8 mouse cellular contexts compared by ENCODE assay signal in genomic region chr17:30559536-30559935, GRCm38 (mm10). TPM values are rescaled to one million over a fixed set of nuclear protein-coding genes. Genes with fewer than 3 reads are reported as not detected.
DNase-seq lines count a peak whose midpoint lies in the region; TF ChIP-seq lines count a peak whose summit lies in the region.
"Had no signal": no experiment of that assay in that cellular context is flagged by ENCODE, and none has a peak within 500 bp of the region (broad histone marks: within the 10 kb centered on the region; RNA-seq: fewer than 3 reads in every experiment).

No protein-coding gene starts in this region.

- H3K9ac ChIP-seq in ES-E14 (ENCODE audit: insufficient read depth, low read depth, low read length, poor library complexity, severe bottlenecking), result no peak overlapping the region
- H3K9ac ChIP-seq: heart, embryonic 15.5 days had no signal

- in situ Hi-C loops in ES-E14 (cut with MboI; ENCODE audit: low sequenced_read_pairs in 2 of 2, unreplicated experiment in 2 of 2), result no loop called here

- intact Hi-C loops in left cerebral cortex, postnatal 14 days (cut with DNase I), result no loop called here
- intact Hi-C loops in left cerebral cortex, postnatal 25 days (cut with DNase I), result no loop called here

- no peak overlapping the region for H3K27ac ChIP-seq in ES-E14 (ENCODE audit: insufficient read depth, low read depth, low read length, poor library complexity, severe bottlenecking)
- H3K27ac ChIP-seq: heart, embryonic 15.5 days had no signal

- DNase-seq in left cerebral cortex, postnatal 14 days (ENCODE audit: low spot score in 2 of 2), result peak; percentile 37 to 64
- DNase-seq in left cerebral cortex, adult 8-10 months (ENCODE audit: low spot score in 2 of 2), result no peak
- peak; percentile 95 for DNase-seq in ES-E14 (ENCODE audit: low read depth, low spot score)
- DNase-seq in adrenal gland, postnatal 14 days, result peak; percentile 85
- DNase-seq in forelimb bud, embryonic 11.5 days (ENCODE audit: low read depth, low spot score), result peak; percentile 53
- DNase-seq in left cerebral cortex, postnatal 25 days (ENCODE audit: low spot score in 2 of 2), result peak; percentile 43 to 46
- DNase-seq in skeletal muscle tissue, adult 2 months (ENCODE audit: low read depth, low spot score), result peak; percentile 13

- H3K4me1 ChIP-seq in ES-E14 (ENCODE audit: control insufficient read depth in 2 of 2, insufficient read depth in 2 of 2, low read length in 2 of 2, poor library complexity in 1 of 2), result peaks cover 0 to 8% of the 10 kb centered on the region in 2 experiments; a peak in 1 of 4 replicates

- H3K4me3 ChIP-seq in ES-E14 (ENCODE audit: insufficient read depth in 1 of 2, low read depth in 1 of 2, low read length in 2 of 2, poor library complexity in 1 of 2, severe bottlenecking in 1 of 2), result no peak overlapping the region
- H3K4me3 ChIP-seq: heart, embryonic 15.5 days had no signal

- H3K9me3 ChIP-seq in ES-E14 (ENCODE audit: control insufficient read depth, insufficient read depth, low read depth, low read length), result no peaks in the 10 kb centered on the region
- H3K9me3 ChIP-seq: heart, embryonic 15.5 days had no signal

- H3K36me3 ChIP-seq in ES-E14 (ENCODE audit: control insufficient read depth, insufficient read depth, low read length, poor library complexity, severe bottlenecking), result no peaks in the 10 kb centered on the region
- H3K36me3 ChIP-seq: heart, embryonic 15.5 days had no signal

TF ChIP-seq in ES-E14, 5 proteins besides CTCF, POLR2A, EP300 and RAD21:
- peak; percentile 65 for TF ChIP-seq ZC3H11A (IDR thresholded peaks at IDR 0.05; ENCODE audit: borderline replicate concordance, low read depth, low read length)
- TF ChIP-seq CHD2 (IDR thresholded peaks at IDR 0.05; ENCODE audit: low read depth, low read length), result no peak

RNA-seq across cellular contexts. Expression of gene Btbd9, which starts 16.8 kb away (rescaled TPM):
- 10 to 100 TPM; 78.9 to 95.2 TPM for total RNA-seq in left cerebral cortex, postnatal 14 days (2021)
- total RNA-seq in left cerebral cortex, adult 8-10 months (2022), result 100 to 1,000 TPM in 1 of 4 experiments, 10 to 100 TPM in 3; 85.1 to 103 (median 92.1) TPM
- 28.2 and 34.8 TPM in 2 replicates for total RNA-seq in ES-E14 (2012; rRNA removed)
- 35.9 and 36.9 TPM in 2 replicates for total RNA-seq in adrenal gland, postnatal 14 days (2021)
- 100 to 1,000 TPM in 1 of 2 experiments, 10 to 100 TPM in 1; 95.6 to 106 TPM for total RNA-seq in left cerebral cortex, postnatal 25 days (2021)

Comparison
In these comparisons a context has a peak if more than half of its experiments do, and no peak if none do; other contexts are left out.
1. DNase-seq: peak in left cerebral cortex, postnatal 14 days (2 of 2), ES-E14 (single experiment), adrenal gland, postnatal 14 days (single experiment), forelimb bud, embryonic 11.5 days (single experiment), left cerebral cortex, postnatal 25 days (2 of 2) and skeletal muscle tissue, adult 2 months (single experiment); none in left cerebral cortex, adult 8-10 months (0 of 2).